Mouse (Mus musculus) kidney, adult 2 months (tissue): ENCODE measurements at regions not wholly inside any gene's neighbourhood (a gene's known extent, or its start where the extent isn't known, plus 50 kb on each side); places are given as distances from the start of the nearest gene placed in this dataset.

ENCODE experiments used
- DNase-seq: peaks from one replicate; pipeline ENCODE4 v3.0.0; 2021
- H3K27ac ChIP-seq: fragments of 200-500 bp; 2 replicates; pipeline ENCODE4 v1.5.1; 2012; ENCODE audit warnings: low read depth, low read length, control low read depth, inconsistent platforms; ENCODE audit not compliant: insufficient read depth
- H3K27me3 ChIP-seq: fragments of 200-500 bp; replicated peaks from 2 replicates; pipeline ENCODE4 v1.6.1; 2012; ENCODE audit warnings: mild to moderate bottlenecking, moderate library complexity, low read length, inconsistent platforms; ENCODE audit not compliant: control insufficient read depth, insufficient read depth
- H3K36me3 ChIP-seq: fragments of 200-500 bp; 2 replicates; pipeline ENCODE4 v1.6.1; 2012; ENCODE audit warnings: mild to moderate bottlenecking, moderate library complexity, low read length, inconsistent platforms; ENCODE audit not compliant: control insufficient read depth, insufficient read depth
- H3K4me1 ChIP-seq: fragments of 200-500 bp; 2 replicates; pipeline ENCODE4 v1.6.1; 2011; ENCODE audit warnings: low read length; ENCODE audit not compliant: control insufficient read depth, insufficient read depth
- H3K4me3 ChIP-seq: fragments of 200-500 bp; 2 replicates; pipeline ENCODE4 v1.5.1; 2011; ENCODE audit warnings: mild to moderate bottlenecking, low read depth, low read length, control low read depth; ENCODE audit not compliant: insufficient read depth
- CTCF ChIP-seq: fragments of 200-500 bp; conservative IDR thresholded peaks from 2 replicates; pipeline ENCODE4 v1.5.1; 2011; ENCODE audit warnings: low read depth, mild to moderate bottlenecking, control low read depth, low read length, moderate library complexity, mixed read lengths; ENCODE audit not compliant: insufficient read depth, insufficient read length
- POLR2A ChIP-seq: fragments of 200-500 bp; IDR thresholded peaks from one replicate; pipeline ENCODE4 v1.6.1; 2011; ENCODE audit warnings: low read depth, low read length, control low read depth
- WGBS: fragments of 180-500 bp; shearing (Covaris S2); methylation state at CpG from one replicate; pipeline ENCODE4 v1.1.7; 2018; 5-methylcytosine and 5-hydroxymethylcytosine counted together

- 66% methylated on average over 5 of the region's 5 CpGs for WGBS
Measured at GRCm38 (mm10) chr12:26092311-26092710, 322.7 kb downstream of the Rnf144a start.

DNA sequence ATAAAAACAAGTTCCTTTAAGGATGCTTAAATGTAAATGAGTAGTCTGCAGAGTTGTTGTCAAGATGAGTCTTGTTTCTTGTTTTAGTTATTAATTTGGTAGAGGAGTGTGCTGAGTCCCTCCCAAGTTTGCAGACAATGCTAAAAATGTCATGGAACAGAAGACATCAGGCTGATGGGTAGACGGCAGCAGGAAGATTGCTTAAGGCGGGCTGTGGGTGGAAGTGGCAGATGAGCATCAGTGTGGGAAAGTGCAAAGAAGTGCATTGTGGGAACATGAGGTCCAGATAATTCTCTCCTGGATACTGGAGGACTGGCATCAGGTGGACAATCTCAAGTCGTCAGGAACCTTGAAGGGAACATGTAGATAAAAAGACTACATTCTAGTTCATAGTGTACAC, 323.2 kb downstream of the Rnf144a start:
- 75% methylated on average over 3 of the region's 3 CpGs for WGBS

More at GRCm38 (mm10) chr12:26092311-26092710, 322.7 kb downstream of the Rnf144a start:
- TF ChIP-seq CTCF (no peak), POLR2A (no peak)
- no peak overlapping the region for H3K27ac ChIP-seq
- no peak overlapping the region for H3K4me3 ChIP-seq
- no peak for DNase-seq
- no peaks in the 10 kb centered on the region for H3K36me3 ChIP-seq
- H3K4me1 ChIP-seq, result no peaks in the 10 kb centered on the region
- H3K27me3 ChIP-seq, result no peaks in the 10 kb centered on the region

DNA sequence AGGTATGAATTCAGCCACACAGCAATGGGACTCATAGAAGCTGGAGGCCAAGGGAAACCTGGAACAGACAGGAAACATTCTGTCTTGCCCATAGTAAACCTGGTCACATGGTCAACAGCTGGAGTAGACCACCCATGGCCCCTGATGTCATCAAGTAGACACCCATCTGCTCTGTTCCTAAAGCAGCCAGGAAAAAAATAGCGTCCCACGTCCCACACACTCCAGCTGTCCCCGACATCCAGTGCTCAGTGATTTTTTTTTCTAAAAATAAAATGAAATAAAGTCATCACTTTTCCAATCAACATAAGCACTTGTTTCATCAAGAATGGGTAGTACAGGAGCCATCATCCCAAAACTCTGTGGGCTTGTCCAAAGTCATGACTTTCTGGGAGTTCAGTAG, 326.7 kb downstream of the Rnf144a start:
- H3K27ac ChIP-seq, result no peak overlapping the region
- no peaks in the 10 kb centered on the region for H3K4me1 ChIP-seq
- no peaks in the 10 kb centered on the region for H3K36me3 ChIP-seq
- 85% methylated on average over 3 of the region's 3 CpGs for WGBS
- TF ChIP-seq POLR2A (no peak), CTCF (no peak)
- no peak for DNase-seq
- H3K27me3 ChIP-seq, result no peaks in the 10 kb centered on the region
- H3K4me3 ChIP-seq, result no peak overlapping the region

More for the DNA sequence above, 323.2 kb downstream of the Rnf144a start:
- Histone ChIP-seq H3K27ac (no peak overlapping the region), H3K36me3 (no peaks in the 10 kb centered on the region), H3K4me3 (no peak overlapping the region), H3K27me3 (no peaks in the 10 kb centered on the region), H3K4me1 (no peaks in the 10 kb centered on the region)
- TF ChIP-seq POLR2A (no peak), CTCF (no peak)
- DNase-seq, result no peak

DNA sequence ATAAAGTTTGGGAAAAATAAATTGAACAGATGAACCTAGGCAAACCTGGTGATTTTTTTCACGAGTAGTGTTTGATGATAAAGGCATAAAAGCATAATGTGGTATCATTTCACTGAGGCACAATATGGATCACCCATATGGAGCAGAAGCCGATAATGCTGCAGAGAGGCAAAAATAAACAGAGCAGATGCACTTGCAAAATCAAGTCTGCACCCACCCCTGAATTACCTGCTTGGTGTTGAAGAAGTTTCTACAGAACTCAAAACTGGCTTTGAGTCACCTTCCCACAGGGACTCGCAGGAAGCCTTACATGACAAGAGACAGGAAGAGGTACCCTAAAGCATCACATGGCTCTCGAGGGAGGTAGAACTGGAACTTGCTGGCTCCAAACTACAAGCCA, 328.1 kb downstream of the Rnf144a start:
- Histone ChIP-seq H3K4me3 (no peak overlapping the region), H3K27me3 (no peaks in the 10 kb centered on the region), H3K36me3 (no peaks in the 10 kb centered on the region), H3K4me1 (no peaks in the 10 kb centered on the region), H3K27ac (no peak overlapping the region)
- WGBS, result 82% methylated on average over 4 of the region's 4 CpGs
- DNase-seq, result no peak
- TF ChIP-seq CTCF, result no peak
- TF ChIP-seq POLR2A, result no peak

DNA sequence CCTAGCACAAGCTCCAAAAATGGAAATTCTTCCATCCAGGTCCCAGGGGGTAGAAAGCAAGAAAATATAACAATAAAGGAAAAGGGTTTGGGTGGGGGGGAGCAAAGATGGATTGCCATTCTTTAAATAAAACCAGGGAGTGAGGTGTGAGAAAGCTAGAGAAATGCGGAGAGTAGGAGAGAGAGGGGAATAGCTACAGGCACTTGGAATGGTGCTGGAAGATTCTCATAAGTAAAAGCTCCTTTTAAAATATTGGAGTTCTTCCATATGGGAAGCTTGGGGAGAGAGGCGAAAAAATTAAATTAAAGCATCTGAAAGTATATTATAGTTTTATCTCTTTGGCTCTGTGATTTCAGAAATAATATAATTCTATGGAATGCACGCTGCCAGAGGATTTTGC, 328.6 kb downstream of the Rnf144a start:
- no peak for DNase-seq
- WGBS, result 85% methylated on average over 3 of the region's 3 CpGs
- Histone ChIP-seq H3K27ac (no peak overlapping the region), H3K36me3 (no peaks in the 10 kb centered on the region), H3K27me3 (no peaks in the 10 kb centered on the region), H3K4me1 (no peaks in the 10 kb centered on the region), H3K4me3 (no peak overlapping the region)
- TF ChIP-seq CTCF, result no peak
- no peak for TF ChIP-seq POLR2A

- H3K27ac ChIP-seq, result no peak overlapping the region
- 68% methylated on average over 4 of the region's 4 CpGs for WGBS
- DNase-seq, result no peak
- no peaks in the 10 kb centered on the region for H3K27me3 ChIP-seq
- no peak overlapping the region for H3K4me3 ChIP-seq
- no peaks in the 10 kb centered on the region for H3K4me1 ChIP-seq
- no peaks in the 10 kb centered on the region for H3K36me3 ChIP-seq
- TF ChIP-seq POLR2A (no peak), CTCF (no peak)
Measured at GRCm38 (mm10) chr12:26079061-26079625, 335.9 kb downstream of the Rnf144a start.

GRCm38 (mm10) chr12:26075638-26076254, 339.3 kb downstream of the Rnf144a start:
- H3K4me1 ChIP-seq, result no peaks in the 10 kb centered on the region
- DNase-seq, result no peak
- H3K36me3 ChIP-seq, result no peaks in the 10 kb centered on the region
- no peak for TF ChIP-seq POLR2A
- TF ChIP-seq CTCF, result no peak
- H3K27ac ChIP-seq, result no peak overlapping the region
- no peaks in the 10 kb centered on the region for H3K27me3 ChIP-seq
- WGBS, result 49% methylated on average over 9 of the region's 9 CpGs
- no peak overlapping the region for H3K4me3 ChIP-seq

GRCm38 (mm10) chr12:26072180-26072579, 342.9 kb downstream of the Rnf144a start:
- WGBS, result 79% methylated on average over 7 of the region's 7 CpGs
- no peak overlapping the region for H3K4me3 ChIP-seq

More at GRCm38 (mm10) chr12:26072180-26072579, 342.9 kb downstream of the Rnf144a start:
- Histone ChIP-seq H3K36me3 (no peaks in the 10 kb centered on the region), H3K27me3 (no peaks in the 10 kb centered on the region), H3K4me1 (no peaks in the 10 kb centered on the region), H3K27ac (no peak overlapping the region)
- no peak for TF ChIP-seq POLR2A
- no peak for TF ChIP-seq CTCF
- DNase-seq, result no peak
